Mouse (Mus musculus) MEL (cell line): Measurements from ENCODE around the gene Hic1.

Experiments
- BHLHE40 ChIP-seq: IDR thresholded peaks from 2 replicates; pipeline ENCODE4 v1.6.1; 2012; ENCODE audit warnings: low read depth, mild to moderate bottlenecking, inconsistent platforms, low read length, improper control_type of control experiment, borderline replicate concordance
- CTCF ChIP-seq, 3 experiments: IDR thresholded peaks in 2 of 3; conservative IDR thresholded peaks in 1 of 3; 2 replicates each; pipeline ENCODE4 v1.5.1; 2011 to 2012; ENCODE audit warnings: low read length in 3 of 3, low read depth in 2 of 3, mild to moderate bottlenecking in 2 of 3, improper control_type of control experiment in 1 of 3, inconsistent platforms in 1 of 3, mixed read lengths in 1 of 3, moderate library complexity in 1 of 3; ENCODE audit not compliant: control insufficient read depth in 1 of 3, insufficient read depth in 1 of 3, poor library complexity in 1 of 3, severe bottlenecking in 1 of 3
- GATA1 ChIP-seq: IDR thresholded peaks from 2 replicates; pipeline ENCODE4 v1.6.1; 2011; ENCODE audit warnings: low read depth, low read length, improper control_type of control experiment
- HCFC1 ChIP-seq: IDR thresholded peaks from 2 replicates; pipeline ENCODE4 v1.6.1; 2012; ENCODE audit warnings: low read depth, mild to moderate bottlenecking, inconsistent platforms, low read length, improper control_type of control experiment, moderate library complexity
- MAX ChIP-seq: IDR thresholded peaks from 2 replicates; pipeline ENCODE4 v1.6.1; 2011; ENCODE audit warnings: low read length, improper control_type of control experiment
- MYB ChIP-seq: IDR thresholded peaks from 2 replicates; pipeline ENCODE4 v1.6.1; 2011; ENCODE audit warnings: mild to moderate bottlenecking, low read depth, low read length, improper control_type of control experiment
- POLR2AphosphoS2 ChIP-seq: IDR thresholded peaks from 2 replicates; pipeline ENCODE4 v1.6.1; 2011; ENCODE audit warnings: low read length, improper control_type of control experiment
- RAD21 ChIP-seq: IDR thresholded peaks from 2 replicates; pipeline ENCODE4 v1.6.1; 2011; ENCODE audit warnings: mild to moderate bottlenecking, low read depth, low read length, improper control_type of control experiment
- RCOR1 ChIP-seq: IDR thresholded peaks from 2 replicates; pipeline ENCODE4 v1.6.1; 2012; ENCODE audit warnings: low read depth, mild to moderate bottlenecking, inconsistent platforms, low read length, improper control_type of control experiment
- SIN3A ChIP-seq: IDR thresholded peaks from 2 replicates; pipeline ENCODE4 v1.6.1; 2012; ENCODE audit warnings: low read length, improper control_type of control experiment, inconsistent platforms
- TAL1 ChIP-seq: IDR thresholded peaks from 2 replicates; pipeline ENCODE4 v1.6.1; 2012; ENCODE audit warnings: mild to moderate bottlenecking, inconsistent platforms, low read length, moderate library complexity, mixed read lengths
- TCF12 ChIP-seq: IDR thresholded peaks from 2 replicates; pipeline ENCODE4 v1.6.1; 2014; ENCODE audit warnings: low read depth, mild to moderate bottlenecking, inconsistent platforms, low read length, improper control_type of control experiment, moderate library complexity

GRCm38 (mm10) chr11:75119298-75119697, 50.0 kb downstream of the Hic1 start:
- no peak for TF ChIP-seq BHLHE40
- no peak for TF ChIP-seq MAX
- TF ChIP-seq POLR2AphosphoS2 = no peak
- TF ChIP-seq RAD21 = no peak
- no peak for TF ChIP-seq GATA1
- TF ChIP-seq TCF12 = no peak
- no peak for TF ChIP-seq RCOR1
- no peak for TF ChIP-seq TAL1
- TF ChIP-seq SIN3A = no peak
- no peak for TF ChIP-seq MYB
- TF ChIP-seq CTCF (IDR thresholded peaks at IDR 0.05 in 2 of 3, conservative IDR thresholded peaks at IDR 0.05 in 1 of 3; ENCODE audit: control insufficient read depth in 1 of 3, insufficient read depth in 1 of 3, low read depth in 2 of 3, low read length in 3 of 3, poor library complexity in 1 of 3, severe bottlenecking in 1 of 3) = no peak
- no peak for TF ChIP-seq HCFC1
